10 mouse cellular contexts compared by ENCODE assay signal in the genomic region with DNA sequence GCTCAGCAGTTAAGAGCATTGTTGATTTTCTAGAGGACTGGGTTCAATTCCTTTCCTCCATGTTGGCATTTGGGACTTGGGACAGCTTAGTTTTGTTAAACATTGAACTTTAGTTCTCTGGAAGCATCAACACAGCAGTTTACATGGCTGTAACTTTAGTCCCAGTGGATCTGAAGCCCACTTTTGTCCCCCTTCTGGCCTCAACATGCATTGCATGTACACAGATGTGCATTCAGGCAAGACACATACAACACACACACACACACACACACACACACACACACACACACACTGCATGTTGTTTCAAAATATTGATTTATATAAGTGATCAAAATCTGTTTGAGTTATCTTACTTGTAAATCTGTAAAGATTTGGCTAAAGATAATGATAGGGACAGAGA. TPM values are rescaled to one million over a fixed set of nuclear protein-coding genes. Genes with fewer than 3 reads are reported as not detected.
DNase-seq lines count a peak whose midpoint lies in the region; ATAC-seq and TF ChIP-seq lines count a peak whose summit lies in the region.
"Had no signal": no experiment of that assay in that cellular context is flagged by ENCODE, and none has a peak within 500 bp of the region (broad histone marks: within the 10 kb centered on the region; RNA-seq: fewer than 3 reads in every experiment).

No protein-coding gene starts in this region.

- H3K27ac ChIP-seq in heart, adult 2 months: no peak overlapping the region
- H3K27ac ChIP-seq in heart, embryonic 12.5 days (ENCODE audit: poor library complexity, severe bottlenecking): no peak overlapping the region
- H3K27ac ChIP-seq in midbrain, embryonic 10.5 days (replicated peaks): no peak overlapping the region
- no peak overlapping the region for H3K27ac ChIP-seq in midbrain, embryonic 13.5 days
- no peak overlapping the region for H3K27ac ChIP-seq in stomach, postnatal 0 days (replicated peaks)
- H3K27ac ChIP-seq: liver, embryonic 13.5 days had no signal

- intact Hi-C loops in heart, adult 2 months (cut with DNase I): loop anchor here (5.0 kb wide), 1 partner anchor 340 kb away; no protein-coding TSS in a partner anchor
- intact Hi-C loops in heart, postnatal 25 days (cut with DNase I): loop anchor here (5.0 kb wide), 1 partner anchor 340 kb away; no protein-coding TSS in a partner anchor

- H3K79me2 ChIP-seq in heart, adult 2 months (replicated peaks; ENCODE audit: control insufficient read depth, insufficient read depth, low read length): no peaks in the 10 kb centered on the region

- no peak for ATAC-seq in heart, embryonic 12.5 days (ENCODE audit: insufficient number of reproducible peaks, low FRiP score)
- no peak for ATAC-seq in midbrain, embryonic 13.5 days
- no peak for ATAC-seq in stomach, postnatal 0 days (ENCODE audit: low FRiP score, low TSS enrichment)
- ATAC-seq: forebrain, embryonic 16.5 days had no signal

- no peak for DNase-seq in heart, adult 2 months
- peak; percentile 42 for DNase-seq in midbrain, embryonic 10.5 days (ENCODE audit: low spot score)
- peak; percentile 46 for DNase-seq in embryo, embryonic 11 days
- peak; percentile 50 for DNase-seq in stomach, postnatal 0 days (ENCODE audit: low spot score)
- DNase-seq in adrenal gland, adult 2 months: no peak
- no peak for DNase-seq in heart, postnatal 25 days (ENCODE audit: low spot score)
- DNase-seq: liver, embryonic 13.5 days had no signal

- TF ChIP-seq EP300 in heart, adult 2 months (IDR thresholded peaks at IDR 0.05; ENCODE audit: insufficient read depth, low read depth, low read length): no peak
- no peak for TF ChIP-seq EP300 in stomach, postnatal 0 days (optimal IDR thresholded peaks at IDR 0.05)

- H3K9me3 ChIP-seq in heart, embryonic 12.5 days (replicated peaks): 0 out of 2 replicates have a peak, but pooled peaks cover 6% of the 10 kb centered on the region
- H3K9me3 ChIP-seq in midbrain, embryonic 10.5 days (replicated peaks): peaks cover 6% of the 10 kb centered on the region; the same call in 1 of the 2 replicates
- no peaks in the 10 kb centered on the region for H3K9me3 ChIP-seq in midbrain, embryonic 13.5 days
- H3K9me3 ChIP-seq in stomach, postnatal 0 days (ENCODE audit: control insufficient read depth, low read length): no peaks in the 10 kb centered on the region
- H3K9me3 ChIP-seq: liver, embryonic 13.5 days had no signal

- TF ChIP-seq POLR2A in heart, adult 2 months (IDR thresholded peaks at IDR 0.05; ENCODE audit: insufficient read depth, low read depth, low read length): no peak

- no peak overlapping the region for H3K4me3 ChIP-seq in heart, adult 2 months
- no peak overlapping the region for H3K4me3 ChIP-seq in heart, embryonic 12.5 days
- no peak overlapping the region for H3K4me3 ChIP-seq in midbrain, embryonic 10.5 days
- no peak overlapping the region for H3K4me3 ChIP-seq in midbrain, embryonic 13.5 days (replicated peaks)
- no peak overlapping the region for H3K4me3 ChIP-seq in stomach, postnatal 0 days (ENCODE audit: low read depth, low read length)
- H3K4me3 ChIP-seq: liver, embryonic 13.5 days had no signal

- TF ChIP-seq CTCF in heart, adult 2 months (IDR thresholded peaks at IDR 0.05): peak; percentile 39
- peak; percentile 67 for TF ChIP-seq CTCF in stomach, postnatal 0 days (IDR thresholded peaks at IDR 0.05; ENCODE audit: low read depth)

- no peaks in the 10 kb centered on the region for H3K4me1 ChIP-seq in heart, adult 2 months (ENCODE audit: control insufficient read depth, insufficient read depth, low read length)
- no peaks in the 10 kb centered on the region for H3K4me1 ChIP-seq in heart, embryonic 12.5 days (replicated peaks)
- H3K4me1 ChIP-seq in midbrain, embryonic 10.5 days: no peaks in the 10 kb centered on the region
- H3K4me1 ChIP-seq in midbrain, embryonic 13.5 days (replicated peaks): no peaks in the 10 kb centered on the region
- H3K4me1 ChIP-seq in stomach, postnatal 0 days (replicated peaks; ENCODE audit: control insufficient read depth, insufficient read depth): no peaks in the 10 kb centered on the region
- H3K4me1 ChIP-seq: liver, embryonic 13.5 days had no signal

- H3K9ac ChIP-seq in heart, adult 2 months (ENCODE audit: low read depth, low read length): no peak overlapping the region
- no peak overlapping the region for H3K9ac ChIP-seq in heart, embryonic 12.5 days
- no peak overlapping the region for H3K9ac ChIP-seq in midbrain, embryonic 13.5 days (replicated peaks)
- no peak overlapping the region for H3K9ac ChIP-seq in stomach, postnatal 0 days (ENCODE audit: low read length)
- H3K9ac ChIP-seq: liver, embryonic 13.5 days had no signal

- no peak overlapping the region for H3K4me2 ChIP-seq in heart, embryonic 12.5 days
- H3K4me2 ChIP-seq in midbrain, embryonic 13.5 days (replicated peaks): no peak overlapping the region
- H3K4me2 ChIP-seq in stomach, postnatal 0 days (replicated peaks; ENCODE audit: low read depth): no peak overlapping the region
- H3K4me2 ChIP-seq: liver, embryonic 13.5 days had no signal

- no peaks in the 10 kb centered on the region for H3K27me3 ChIP-seq in heart, adult 2 months (ENCODE audit: control insufficient read depth, insufficient read depth, low read length)
- no peaks in the 10 kb centered on the region for H3K27me3 ChIP-seq in heart, embryonic 12.5 days (replicated peaks)
- no peaks in the 10 kb centered on the region for H3K27me3 ChIP-seq in midbrain, embryonic 10.5 days (ENCODE audit: low read depth, poor library complexity, severe bottlenecking)
- H3K27me3 ChIP-seq in midbrain, embryonic 13.5 days: no peaks in the 10 kb centered on the region
- no peaks in the 10 kb centered on the region for H3K27me3 ChIP-seq in stomach, postnatal 0 days (ENCODE audit: control insufficient read depth, insufficient read depth, low read length)
- H3K27me3 ChIP-seq: liver, embryonic 13.5 days had no signal

- no peaks in the 10 kb centered on the region for H3K36me3 ChIP-seq in heart, adult 2 months (ENCODE audit: control insufficient read depth, insufficient read depth, low read length)
- H3K36me3 ChIP-seq in heart, embryonic 12.5 days: no peaks in the 10 kb centered on the region
- H3K36me3 ChIP-seq in midbrain, embryonic 10.5 days: no peaks in the 10 kb centered on the region
- H3K36me3 ChIP-seq in midbrain, embryonic 13.5 days: no peaks in the 10 kb centered on the region
- H3K36me3 ChIP-seq in stomach, postnatal 0 days (ENCODE audit: control insufficient read depth, insufficient read depth, low read length): no peaks in the 10 kb centered on the region
- H3K36me3 ChIP-seq: liver, embryonic 13.5 days had no signal

RNA-seq across cellular contexts. Expression of a gene that starts 2.1 kb away (rescaled TPM):
- total RNA-seq in heart, adult 2 months (2021): under 1 TPM; 0.18 to 0.23 TPM
- polyA plus RNA-seq in heart, adult 2 months (2012; rRNA removed): 0.08 TPM in 1 of 2 replicates, not detected in the other
- 0.11 and 0.26 TPM in 2 replicates for polyA plus RNA-seq in heart, embryonic 12.5 days (2016; fragmentation: Nextera tagmentation; extraction: Ambion mirVana)
- 0.07 and 0.09 TPM in 2 replicates for polyA plus RNA-seq in midbrain, embryonic 10.5 days (2016; fragmentation: Nextera tagmentation; extraction: Ambion mirVana)
- polyA plus RNA-seq in midbrain, embryonic 13.5 days (2015; fragmentation: Nextera tagmentation; extraction: Ambion mirVana): not detected in 2 replicates
- not detected in 2 replicates for polyA plus RNA-seq in stomach, postnatal 0 days (2015; fragmentation: Nextera tagmentation; extraction: Ambion mirVana)
- under 1 TPM in 1 of 2 experiments, not detected in 1; 0.31 TPM for total RNA-seq in adrenal gland, adult 2 months (2021)
- polyA plus RNA-seq in adrenal gland, adult 2 months (2012; rRNA removed): not detected in 2 replicates
- total RNA-seq in heart, postnatal 25 days (2021): under 1 TPM; 0.17 to 0.26 TPM
- polyA plus RNA-seq: forebrain, embryonic 16.5 days; liver, embryonic 13.5 days had no signal

RNA-seq across cellular contexts. Expression of a gene that starts 29.9 kb away (rescaled TPM):
- under 1 TPM in 1 of 2 experiments, not detected in 1; 0.44 TPM for total RNA-seq in heart, adult 2 months (2021)
- polyA plus RNA-seq in heart, adult 2 months (2012; rRNA removed): 0.47 and 1.8 TPM in 2 replicates
- polyA plus RNA-seq in heart, embryonic 12.5 days (2016; fragmentation: Nextera tagmentation; extraction: Ambion mirVana): 3.6 and 3.9 TPM in 2 replicates
- 5.8 and 6.1 TPM in 2 replicates for polyA plus RNA-seq in midbrain, embryonic 10.5 days (2016; fragmentation: Nextera tagmentation; extraction: Ambion mirVana)
- 3.0 and 4.3 TPM in 2 replicates for polyA plus RNA-seq in midbrain, embryonic 13.5 days (2015; fragmentation: Nextera tagmentation; extraction: Ambion mirVana)
- 4.4 and 4.7 TPM in 2 replicates for polyA plus RNA-seq in stomach, postnatal 0 days (2015; fragmentation: Nextera tagmentation; extraction: Ambion mirVana)
- 1 to 10 TPM in 1 of 2 experiments, under 1 TPM in 1; 0.69 to 2.6 TPM for total RNA-seq in adrenal gland, adult 2 months (2021)
- 1.7 and 1.8 TPM in 2 replicates for polyA plus RNA-seq in adrenal gland, adult 2 months (2012; rRNA removed)
- under 1 TPM; 0.25 to 0.57 TPM for total RNA-seq in heart, postnatal 25 days (2021)

Comparison
In these comparisons a context has a peak if more than half of its experiments do, and no peak if none do; other contexts are left out.
1. DNase-seq: peak in midbrain, embryonic 10.5 days (single experiment), embryo, embryonic 11 days (single experiment) and stomach, postnatal 0 days (single experiment); none in heart, adult 2 months (0 of 2), adrenal gland, adult 2 months (single experiment) and heart, postnatal 25 days (single experiment).